Mouse (Mus musculus) c-Kit-positive CD71-negative TER-119-negative erythroid progenitor cells, embryonic 14.5 days (primary cell): ENCODE data around the gene Tacstd2.
"Not testable (repeated sequence)": the region's sequence is repeated elsewhere in the genome, so short reads cannot be mapped to it uniquely, and the experiment has no call there.

ENCODE experiments used
- DNase-seq: peaks from one replicate; pipeline ENCODE4 v3.0.0-alpha.2; 2013; ENCODE audit warnings: low read depth

Tacstd2 gene

GRCm38 (mm10) chr6:67535777-67536054 lies at the start of gene Tacstd2:
Gene Tacstd2, minus strand, starts transcription at chr6:67535796.
- no peak for DNase-seq

DNA sequence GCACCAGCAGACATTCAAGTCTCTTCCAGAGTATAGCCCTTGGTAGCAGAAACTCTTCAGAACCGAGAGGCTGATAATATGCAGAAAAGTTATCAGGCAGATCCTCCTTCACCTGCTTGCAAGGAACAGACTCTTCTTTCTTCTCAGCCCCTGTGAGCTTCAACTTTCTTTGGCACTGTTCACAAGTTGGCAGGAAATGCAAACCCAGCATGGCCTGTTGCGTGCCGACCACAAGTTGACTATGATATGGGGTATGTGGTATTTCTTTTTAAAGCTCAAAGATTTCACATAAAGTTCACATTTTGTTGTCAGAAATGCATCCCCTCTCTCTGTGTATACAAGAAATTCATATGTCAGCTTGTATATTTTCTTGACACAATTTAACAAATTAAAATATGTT lies 30.7 kb upstream of the Tacstd2 start:
- no peak for DNase-seq

DNA sequence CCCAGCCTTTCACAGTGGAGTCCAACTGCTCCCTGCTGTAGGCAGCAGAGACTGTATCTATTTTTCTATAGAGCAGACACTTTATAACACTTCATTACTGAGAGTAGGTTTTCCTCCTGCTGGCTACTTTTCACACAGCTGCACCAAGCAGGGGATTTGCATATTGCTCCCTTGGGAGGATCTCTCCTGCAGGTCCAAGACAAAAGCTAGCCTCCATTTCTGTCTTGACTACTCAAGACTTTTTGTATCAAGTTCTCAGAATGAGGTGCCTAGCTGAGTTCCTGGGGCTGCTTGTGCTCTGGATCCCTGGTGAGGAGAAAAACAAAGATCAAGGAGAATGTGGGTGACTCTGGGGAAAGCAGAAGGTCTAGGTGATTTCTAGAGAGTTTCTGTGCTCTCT lies 19.8 kb upstream of the Tacstd2 start:
- no peak for DNase-seq

DNA sequence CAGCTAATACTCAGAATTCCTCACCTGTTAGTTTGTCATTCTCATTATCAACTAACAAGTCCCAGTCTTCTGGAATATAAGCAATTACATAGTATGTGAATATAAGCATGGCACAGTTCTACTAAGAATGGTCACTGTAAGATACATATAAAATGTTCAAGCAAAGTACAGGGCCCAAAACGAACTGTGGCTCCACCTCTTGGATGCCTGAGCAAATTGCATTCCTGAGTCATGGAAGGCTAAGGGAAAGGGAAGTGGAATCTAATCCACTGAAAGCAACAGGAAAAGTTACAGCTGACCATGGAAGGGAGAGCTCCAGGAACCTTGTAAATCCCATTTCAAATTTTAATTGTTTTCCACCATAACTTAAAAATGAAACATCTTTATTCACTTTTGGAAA lies 14.0 kb upstream of the Tacstd2 start:
- no peak for DNase-seq

- DNase-seq: no peak
Measured at GRCm38 (mm10) chr6:67535005-67535776, 405 bp downstream of the Tacstd2 start.

GRCm38 (mm10) chr6:67534191-67535004 lies 1.2 kb downstream of the Tacstd2 start:
- no peak for DNase-seq

- no peak for DNase-seq
Measured at GRCm38 (mm10) chr6:67532665-67533440, 2.7 kb downstream of the Tacstd2 start.

- no peak for DNase-seq
Measured at GRCm38 (mm10) chr6:67531822-67532162, 3.8 kb downstream of the Tacstd2 start.

GRCm38 (mm10) chr6:67530992-67531821 lies 4.4 kb downstream of the Tacstd2 start:
- no peak for DNase-seq

GRCm38 (mm10) chr6:67526356-67526755 lies 9.2 kb downstream of the Tacstd2 start:
- DNase-seq: no peak

- no peak for DNase-seq
Measured at GRCm38 (mm10) chr6:67510752-67511151, 24.8 kb downstream of the Tacstd2 start.

GRCm38 (mm10) chr6:67501938-67502337 lies 33.7 kb downstream of the Tacstd2 start:
- not testable (repeated sequence) for DNase-seq

DNA sequence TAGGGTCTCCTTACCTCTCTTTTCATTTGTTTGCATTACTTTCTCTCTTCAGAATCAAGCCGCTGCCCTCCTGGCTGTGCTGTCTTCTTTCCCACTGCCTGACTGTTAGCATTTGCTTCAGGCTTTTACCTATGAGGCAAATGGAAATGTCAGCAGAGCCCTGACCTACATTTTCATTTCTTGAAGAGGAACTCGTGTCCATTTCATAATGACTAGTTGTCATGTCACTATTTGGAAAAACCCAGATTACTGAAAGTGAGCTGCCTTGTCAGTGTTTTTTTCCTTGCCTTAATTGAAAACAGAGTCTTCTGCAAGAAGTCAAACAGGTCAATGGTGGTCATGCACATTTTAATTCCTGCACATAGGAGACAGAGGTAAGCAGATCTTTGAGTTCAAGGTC lies 43.8 kb downstream of the Tacstd2 start, which contains the start of gene Il23r:
TSS of gene Il23r (minus strand) at position 101 of the 400 bp plus-strand sequence.
- DNase-seq: no peak
